Mouse (Mus musculus) small intestine, adult 2 months (tissue): Measurements from ENCODE around the gene B3gnt9.

ENCODE experiments used
- CTCF ChIP-seq: fragments of 200-500 bp; IDR thresholded peaks from 2 replicates; pipeline ENCODE4 v1.5.1; 2012; ENCODE audit warnings: low read depth, mild to moderate bottlenecking, control low read depth, inconsistent platforms, low read length, moderate library complexity, mixed read lengths; ENCODE audit not compliant: insufficient replicate concordance, insufficient read length; ENCODE audit errors: extremely low read depth
- POLR2A ChIP-seq: fragments of 200-500 bp; IDR thresholded peaks from 2 replicates; pipeline ENCODE4 v1.6.1; 2012; ENCODE audit warnings: low read depth, mild to moderate bottlenecking, control low read depth, inconsistent platforms, low read length, moderate library complexity

GRCm38 (mm10) chr8:105264024-105264982 is 9.3 kb upstream of the B3gnt9 start, which contains the start of the genes Tradd and Fbxl8:
- TF ChIP-seq CTCF (0 out of 2 replicates have a peak, but pooled peaks have one; percentile 15), POLR2A (peak; percentile 76)
